Mouse (Mus musculus) spleen, adult 2 months (tissue): ENCODE results near the gene Espn.

Experiments
- CTCF ChIP-seq: fragments of 200-500 bp; IDR thresholded peaks from 2 replicates; pipeline ENCODE4 v1.5.1; 2011; ENCODE audit warnings: mild to moderate bottlenecking, inconsistent platforms; ENCODE audit not compliant: insufficient read depth, insufficient read length, insufficient replicate concordance; ENCODE audit errors: extremely low read depth
- POLR2A ChIP-seq: fragments of 200-500 bp; IDR thresholded peaks from 2 replicates; pipeline ENCODE4 v1.6.1; 2011; ENCODE audit warnings: low read depth, low read length, inconsistent platforms

DNA sequence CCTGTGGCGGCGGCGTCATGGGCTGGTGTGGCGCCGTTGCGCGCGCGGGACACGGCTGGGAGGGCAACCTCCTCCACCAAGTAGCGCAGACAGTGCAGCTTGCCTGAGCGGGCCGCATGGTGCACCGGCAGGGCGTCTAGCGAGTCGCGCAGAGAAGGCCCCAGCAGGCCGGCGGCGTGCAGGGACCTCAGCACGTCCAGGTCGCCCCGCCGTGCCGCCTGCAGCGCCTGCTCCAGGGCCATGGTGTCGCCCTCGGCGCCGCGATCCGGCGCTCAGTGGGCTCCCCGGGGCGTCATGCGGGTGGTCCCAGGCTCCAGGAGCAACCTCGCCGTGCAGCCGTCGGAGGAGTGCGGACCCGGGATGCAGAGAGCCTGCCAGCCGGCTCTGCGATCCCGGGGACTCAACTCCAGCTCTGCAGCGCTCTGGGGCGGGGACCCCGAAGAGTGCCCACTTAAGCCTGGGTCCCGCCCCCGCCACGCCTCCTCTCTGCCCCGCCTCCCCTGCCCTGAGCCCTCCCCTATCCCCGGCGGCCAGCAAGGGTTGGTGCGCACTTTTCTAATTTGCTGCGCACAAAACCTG, at the start of gene Espn:
- TF ChIP-seq CTCF (no peak), POLR2A (no peak)
